Mouse (Mus musculus) heart, adult 11 months (tissue): ENCODE data around the gene Cda.

Experiments used
- DNase-seq: peaks from one replicate; pipeline ENCODE4 v3.0.0; 2022

Gene Cda

GRCm38 (mm10) chr4:138367641-138368497, at the start of gene Cda:
TSS of gene Cda (minus strand) at chr4:138367992.
- DNase-seq, result peak; percentile 99

GRCm38 (mm10) chr4:138416414-138416813, 48.6 kb upstream of the Cda start:
- no peak for DNase-seq

- DNase-seq, result no peak
These were observed 48.2 kb upstream of the Cda start for GRCm38 (mm10) chr4:138415991-138416390.

GRCm38 (mm10) chr4:138414725-138415124, 46.9 kb upstream of the Cda start:
- DNase-seq, result peak; percentile 95

GRCm38 (mm10) chr4:138411504-138412121, 43.8 kb upstream of the Cda start:
- DNase-seq, result no peak

- DNase-seq, result no peak
These were observed 43.2 kb upstream of the Cda start for GRCm38 (mm10) chr4:138411011-138411410.

- DNase-seq, result peak; percentile 95
These were observed 39.8 kb upstream of the Cda start for GRCm38 (mm10) chr4:138407479-138408194.

- peak; percentile 93 for DNase-seq
These were observed 37.0 kb upstream of the Cda start for GRCm38 (mm10) chr4:138404806-138405205.

- no peak for DNase-seq
These were observed 28.9 kb upstream of the Cda start for GRCm38 (mm10) chr4:138396711-138397110.

- DNase-seq, result peak; percentile 92
These were observed 28.3 kb upstream of the Cda start, which contains the start of gene Fam43b for GRCm38 (mm10) chr4:138395971-138396645. TSS of gene Fam43b (minus strand) at chr4:138396528.

- DNase-seq, result no peak
These were observed 27.5 kb upstream of the Cda start for GRCm38 (mm10) chr4:138395087-138395970.

GRCm38 (mm10) chr4:138393703-138394102, 25.9 kb upstream of the Cda start:
- no peak for DNase-seq

- DNase-seq, result no peak
These were observed 16.0 kb upstream of the Cda start for GRCm38 (mm10) chr4:138383789-138384188.

- no peak for DNase-seq
These were observed 14.7 kb upstream of the Cda start for GRCm38 (mm10) chr4:138382462-138382861.

GRCm38 (mm10) chr4:138380132-138380689, 12.4 kb upstream of the Cda start:
- DNase-seq, result no peak

GRCm38 (mm10) chr4:138379091-138379840, 11.5 kb upstream of the Cda start:
- peak; percentile 97 for DNase-seq

- DNase-seq, result no peak
These were observed 9.7 kb upstream of the Cda start for GRCm38 (mm10) chr4:138377526-138377925.

- no peak for DNase-seq
These were observed 7.3 kb upstream of the Cda start for GRCm38 (mm10) chr4:138375117-138375516.

GRCm38 (mm10) chr4:138370996-138371516, 3.3 kb upstream of the Cda start:
- no peak for DNase-seq

- DNase-seq, result peak; percentile 94
These were observed 887 bp upstream of the Cda start for GRCm38 (mm10) chr4:138368498-138369260.
